Mouse (Mus musculus) embryonic facial prominence, embryonic 14.5 days (tissue): Measurements from ENCODE around the gene Pip5k1b. TPM values are rescaled to one million over a fixed set of nuclear protein-coding genes. Genes with fewer than 3 reads are reported as not detected.

Source experiments
- ATAC-seq: fragments of 200-750 bp; cut with Nextera tagmentation; 2 replicates; pipeline ENCODE4 v1.8.0; 2017; ENCODE audit warnings: low read depth, moderate number of reproducible peaks, moderate TSS enrichment
- DNase-seq: peaks from one replicate; pipeline ENCODE4 v3.0.0-alpha.2; 2015; ENCODE audit warnings: low spot score
- H3K27ac ChIP-seq: fragments of 300-500 bp; sonication (generic); replicated peaks from 2 replicates; pipeline ENCODE4 v1.5.1; 2014; ENCODE audit warnings: low read depth, mild to moderate bottlenecking, low read length, moderate library complexity
- H3K27me3 ChIP-seq: fragments of 300-500 bp; sonication (generic); replicated peaks from 2 replicates; pipeline ENCODE4 v1.6.1; 2014; ENCODE audit warnings: low read length; ENCODE audit not compliant: control insufficient read depth, insufficient read depth
- H3K36me3 ChIP-seq: fragments of 300-500 bp; sonication (generic); 2 replicates; pipeline ENCODE4 v1.6.1; 2014; ENCODE audit warnings: low read length, mixed read lengths; ENCODE audit not compliant: control insufficient read depth, insufficient read depth
- H3K4me1 ChIP-seq: fragments of 300-500 bp; sonication (generic); 2 replicates; pipeline ENCODE4 v1.6.1; 2014; ENCODE audit warnings: antibody characterized with exemption, low read length; ENCODE audit not compliant: control insufficient read depth, insufficient read depth
- H3K4me2 ChIP-seq: fragments of 300-500 bp; sonication (generic); 2 replicates; pipeline ENCODE4 v1.6.1; 2014; ENCODE audit warnings: low read depth, mild to moderate bottlenecking, low read length, moderate library complexity, mixed read lengths
- H3K4me3 ChIP-seq: fragments of 300-500 bp; sonication (generic); 2 replicates; pipeline ENCODE4 v1.5.1; 2014; ENCODE audit warnings: low read depth, mild to moderate bottlenecking, low read length
- H3K9ac ChIP-seq: fragments of 300-500 bp; sonication (generic); 2 replicates; pipeline ENCODE4 v1.6.1; 2014; ENCODE audit warnings: low read depth, mild to moderate bottlenecking, low read length, moderate library complexity, mixed read lengths
- H3K9me3 ChIP-seq: fragments of 300-500 bp; sonication (generic); 2 replicates; pipeline ENCODE4 v1.6.1; 2016; ENCODE audit warnings: low read length; ENCODE audit not compliant: control insufficient read depth
- WGBS: fragments of 180-500 bp; shearing (Covaris S2); extraction: QIAGEN DNeasy Blood & Tissue Kit; methylation state at CpG from one replicate; pipeline ENCODE4 v1.1.7; 2014; 5-methylcytosine and 5-hydroxymethylcytosine counted together
- polyA plus RNA-seq: library from polyadenylated mRNA; unstranded; fragments of >200 nt; fragmentation: Nextera tagmentation; extraction: Ambion mirVana; gene quantifications from 2 replicates; pipeline ENCODE4 v1.2.1, GENCODE M21; 2014

The Pip5k1b gene
- polyA plus RNA-seq, 1 experiment from 2014 or later = 1.6 TPM

- Histone ChIP-seq H3K9me3 (peaks cover 3% of the 10 kb centered on the region; the same call in 1 of the 2 replicates), H3K4me3 (no peak overlapping the region), H3K9ac (no peak overlapping the region), H3K27ac (no peak overlapping the region), H3K4me1 (0 out of 2 replicates have a peak, but pooled peaks cover 4% of the 10 kb centered on the region), H3K27me3 (no peaks in the 10 kb centered on the region), H3K36me3 (no peaks in the 10 kb centered on the region), H3K4me2 (no peak overlapping the region)
- ATAC-seq (no peak), DNase-seq (no peak)
- 83% methylated on average over 5 of the region's 5 CpGs for WGBS
These were observed 203.2 kb downstream of the Pip5k1b start for GRCm38 (mm10) chr19:24352298-24352959.

DNA sequence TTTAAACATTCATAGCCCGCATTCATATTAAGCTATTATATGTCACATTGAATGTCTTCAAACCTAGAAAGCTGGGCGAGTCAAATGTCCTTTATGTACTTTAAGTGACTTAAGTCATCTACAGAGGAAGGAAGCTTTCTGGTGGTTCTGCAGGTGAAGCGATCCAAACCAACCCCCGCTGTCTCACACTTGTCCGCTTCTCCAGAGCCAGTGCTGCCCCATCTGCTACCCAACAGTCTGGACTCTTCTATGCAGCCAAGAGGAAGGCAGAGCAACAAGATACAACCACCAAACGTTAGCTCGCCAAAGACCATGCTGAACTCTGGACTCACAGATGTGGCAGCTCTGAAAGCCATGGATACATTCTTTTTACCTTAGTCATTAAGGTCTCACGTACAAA is 211.2 kb downstream of the Pip5k1b start:
- WGBS = 88% methylated on average over 8 of the region's 8 CpGs
- Histone ChIP-seq H3K4me3 (no peak overlapping the region), H3K9me3 (no peaks in the 10 kb centered on the region), H3K4me2 (no peak overlapping the region), H3K4me1 (no peaks in the 10 kb centered on the region), H3K36me3 (no peaks in the 10 kb centered on the region), H3K9ac (no peak overlapping the region), H3K27me3 (no peaks in the 10 kb centered on the region), H3K27ac (no peak overlapping the region)
- DNase-seq = no peak
- no peak for ATAC-seq

GRCm38 (mm10) chr19:24342786-24343185 is 212.9 kb downstream of the Pip5k1b start:
- Histone ChIP-seq H3K27me3 (no peaks in the 10 kb centered on the region), H3K36me3 (no peaks in the 10 kb centered on the region), H3K4me3 (no peak overlapping the region), H3K4me2 (no peak overlapping the region), H3K9ac (no peak overlapping the region), H3K4me1 (no peaks in the 10 kb centered on the region), H3K9me3 (no peaks in the 10 kb centered on the region), H3K27ac (no peak overlapping the region)
- WGBS = 67% methylated on average over 5 of the region's 5 CpGs
- no peak for DNase-seq
- ATAC-seq = no peak

DNA sequence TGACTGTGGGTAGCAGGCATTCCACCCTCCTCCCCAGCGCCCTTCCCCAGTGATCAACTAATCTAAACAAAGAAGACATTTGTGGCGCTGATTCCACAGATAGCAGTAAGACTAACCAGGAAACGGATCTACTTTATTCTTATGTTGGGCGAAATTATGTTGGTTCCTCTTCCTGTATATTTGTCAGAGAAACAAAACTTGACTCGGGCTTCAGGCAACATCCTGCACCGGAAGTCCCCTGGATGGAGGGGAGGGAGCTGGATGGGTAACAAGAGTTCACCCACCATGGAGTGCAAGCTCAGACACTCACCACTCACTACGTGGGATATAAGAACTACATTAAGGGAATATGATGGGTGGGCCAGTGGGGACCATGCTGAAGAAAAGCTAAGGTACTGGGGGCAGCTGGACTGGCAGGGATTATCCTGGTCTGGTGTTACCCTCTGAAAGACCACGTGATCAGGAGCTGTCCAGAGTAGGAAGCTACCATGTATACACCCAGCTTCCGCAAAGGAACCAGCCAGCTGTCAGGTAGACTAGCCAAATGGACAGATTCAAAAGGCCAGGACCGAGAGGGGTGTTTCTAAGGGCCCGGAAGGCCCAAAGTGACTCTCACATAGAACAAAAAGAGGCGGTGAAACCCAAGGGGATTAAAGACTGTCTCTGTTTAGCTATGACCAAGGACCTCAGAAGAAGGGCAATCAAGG is 219.1 kb downstream of the Pip5k1b start:
- Histone ChIP-seq H3K36me3 (no peaks in the 10 kb centered on the region), H3K27me3 (no peaks in the 10 kb centered on the region), H3K27ac (no peak overlapping the region), H3K4me1 (no peaks in the 10 kb centered on the region), H3K4me3 (no peak overlapping the region), H3K9me3 (no peaks in the 10 kb centered on the region), H3K4me2 (no peak overlapping the region), H3K9ac (no peak overlapping the region)
- no peak for ATAC-seq
- no peak for DNase-seq
- WGBS = 67% methylated on average over 12 of the region's 12 CpGs

DNA sequence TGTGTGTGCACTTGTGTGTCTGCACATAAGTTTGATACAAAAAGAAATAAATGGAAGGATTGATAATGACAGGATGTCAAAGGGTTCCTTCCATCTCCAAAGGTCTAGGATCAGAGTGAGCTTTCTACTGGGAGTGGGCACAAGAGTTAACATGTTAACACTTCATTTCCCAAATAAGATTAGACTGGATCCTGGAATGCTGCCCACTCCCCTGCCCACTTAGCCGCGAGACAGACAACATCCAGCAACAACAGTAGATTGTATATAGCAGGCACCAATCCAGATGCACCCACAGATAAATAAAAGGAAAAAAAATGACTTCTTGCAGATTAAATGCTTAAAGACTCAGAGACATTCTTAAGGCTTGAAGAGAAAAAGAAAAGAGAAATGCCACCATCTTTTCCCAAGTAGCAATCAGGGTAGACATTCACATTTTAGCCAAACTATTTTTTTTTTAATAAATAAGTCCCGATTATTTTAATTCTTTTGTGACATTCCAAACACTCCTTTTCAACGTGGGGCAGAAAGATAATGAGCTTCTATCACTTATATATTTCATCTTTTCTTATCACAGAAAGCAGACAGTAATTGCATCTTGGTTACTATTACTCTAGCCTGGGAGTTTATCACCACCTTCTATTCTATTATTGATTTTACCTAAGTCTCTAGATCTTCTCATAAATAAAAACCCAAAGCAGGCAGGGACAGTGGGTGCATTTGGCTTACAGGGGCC is 219.9 kb downstream of the Pip5k1b start:
- Histone ChIP-seq H3K4me1 (no peaks in the 10 kb centered on the region), H3K36me3 (no peaks in the 10 kb centered on the region), H3K27me3 (no peaks in the 10 kb centered on the region), H3K4me2 (no peak overlapping the region), H3K9ac (no peak overlapping the region), H3K27ac (no peak overlapping the region), H3K4me3 (no peak overlapping the region), H3K9me3 (no peaks in the 10 kb centered on the region)
- ATAC-seq = no peak
- no peak for DNase-seq
- 67% methylated on average over 4 of the region's 4 CpGs for WGBS

GRCm38 (mm10) chr19:24332956-24333355 is 222.7 kb downstream of the Pip5k1b start:
- no peak for ATAC-seq

DNA sequence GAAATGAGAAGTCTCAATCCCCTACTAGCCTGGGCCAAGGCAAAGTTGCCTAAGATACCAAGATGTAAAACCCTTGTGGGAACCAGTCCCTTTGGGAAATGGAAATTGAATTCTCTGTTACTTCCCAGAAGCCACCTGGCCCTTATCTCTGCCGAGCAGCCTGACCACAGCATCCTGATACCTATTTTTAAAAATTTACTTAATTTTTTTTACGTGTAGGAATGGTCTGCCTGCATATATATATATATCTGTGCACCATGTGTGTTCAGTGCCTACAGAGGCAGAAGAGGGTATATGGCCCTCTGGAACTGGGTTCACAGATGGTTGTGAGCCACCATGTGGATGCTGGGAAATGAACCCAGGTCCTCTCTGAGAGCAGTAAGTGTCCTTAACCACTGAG is 224.4 kb downstream of the Pip5k1b start:
- ATAC-seq (no peak), DNase-seq (no peak)
- Histone ChIP-seq H3K36me3 (no peaks in the 10 kb centered on the region), H3K27me3 (no peaks in the 10 kb centered on the region), H3K9ac (no peak overlapping the region), H3K27ac (no peak overlapping the region), H3K4me2 (no peak overlapping the region), H3K4me3 (no peak overlapping the region), H3K4me1 (no peaks in the 10 kb centered on the region), H3K9me3 (no peaks in the 10 kb centered on the region)
- 68% methylated on average over 2 of the region's 2 CpGs for WGBS

More at GRCm38 (mm10) chr19:24332956-24333355, 222.7 kb downstream of the Pip5k1b start:
- 44% methylated on average over 5 of the region's 5 CpGs for WGBS
- no peak overlapping the region for H3K4me2 ChIP-seq
- no peak overlapping the region for H3K9ac ChIP-seq
- no peaks in the 10 kb centered on the region for H3K9me3 ChIP-seq
- no peaks in the 10 kb centered on the region for H3K4me1 ChIP-seq
- no peaks in the 10 kb centered on the region for H3K27me3 ChIP-seq
- DNase-seq = peak; percentile 63
- no peak overlapping the region for H3K27ac ChIP-seq
- no peaks in the 10 kb centered on the region for H3K36me3 ChIP-seq
- no peak overlapping the region for H3K4me3 ChIP-seq

GRCm38 (mm10) chr19:24330366-24330765 is 225.3 kb downstream of the Pip5k1b start:
- H3K4me1 ChIP-seq = no peaks in the 10 kb centered on the region
- H3K9ac ChIP-seq = no peak overlapping the region
- no peak for DNase-seq
- ATAC-seq = no peak
- H3K27me3 ChIP-seq = no peaks in the 10 kb centered on the region
- no peak overlapping the region for H3K27ac ChIP-seq
- H3K36me3 ChIP-seq = no peaks in the 10 kb centered on the region
- H3K9me3 ChIP-seq = no peaks in the 10 kb centered on the region
- H3K4me2 ChIP-seq = no peak overlapping the region
- 69% methylated on average over 2 of the region's 2 CpGs for WGBS
- H3K4me3 ChIP-seq = no peak overlapping the region
